Mouse (Mus musculus) neural tube, embryonic 12.5 days (tissue): ENCODE results near the gene Frat2. TPM values are rescaled to one million over a fixed set of nuclear protein-coding genes. Genes with fewer than 3 reads are reported as not detected.

Experiments used
- ATAC-seq: fragments of 200-750 bp; cut with Nextera tagmentation; 2 replicates; pipeline ENCODE4 v1.8.0; 2017; ENCODE audit warnings: low read depth, mild to moderate bottlenecking, moderate TSS enrichment, moderate library complexity; ENCODE audit not compliant: low FRiP score
- H3K27ac ChIP-seq: fragments of 300-500 bp; sonication (generic); 2 replicates; pipeline ENCODE4 v1.5.1; 2016
- H3K27me3 ChIP-seq: fragments of 300-500 bp; sonication (generic); replicated peaks from 2 replicates; pipeline ENCODE4 v1.6.1; 2016; ENCODE audit warnings: mild to moderate bottlenecking
- H3K36me3 ChIP-seq: fragments of 300-500 bp; sonication (generic); 2 replicates; pipeline ENCODE4 v1.6.1; 2016; ENCODE audit warnings: mild to moderate bottlenecking
- H3K4me1 ChIP-seq: fragments of 300-500 bp; sonication (generic); 2 replicates; pipeline ENCODE4 v1.6.1; 2016
- H3K4me2 ChIP-seq: fragments of 300-500 bp; sonication (generic); replicated peaks from 2 replicates; pipeline ENCODE4 v1.6.1; 2016; ENCODE audit warnings: mild to moderate bottlenecking
- H3K4me3 ChIP-seq: fragments of 300-500 bp; sonication (generic); 2 replicates; pipeline ENCODE4 v1.5.1; 2016
- H3K9ac ChIP-seq: fragments of 300-500 bp; sonication (generic); 2 replicates; pipeline ENCODE4 v1.6.1; 2016; ENCODE audit warnings: mild to moderate bottlenecking
- H3K9me3 ChIP-seq: fragments of 300-500 bp; sonication (generic); 2 replicates; pipeline ENCODE4 v1.6.1; 2016; ENCODE audit warnings: mild to moderate bottlenecking
- WGBS: fragments of 180-500 bp; shearing (Covaris S2); methylation state at CpG from one replicate; pipeline ENCODE4 v1.1.7; 2016; 5-methylcytosine and 5-hydroxymethylcytosine counted together
- polyA plus RNA-seq: library from polyadenylated mRNA; unstranded; fragments of >200 nt; fragmentation: Nextera tagmentation; extraction: Ambion mirVana; gene quantifications from 2 replicates; pipeline ENCODE4 v1.2.1, GENCODE M21; 2016

Gene Frat2
- polyA plus RNA-seq, 1 experiment from 2014 or later, result 19.7 TPM

DNA sequence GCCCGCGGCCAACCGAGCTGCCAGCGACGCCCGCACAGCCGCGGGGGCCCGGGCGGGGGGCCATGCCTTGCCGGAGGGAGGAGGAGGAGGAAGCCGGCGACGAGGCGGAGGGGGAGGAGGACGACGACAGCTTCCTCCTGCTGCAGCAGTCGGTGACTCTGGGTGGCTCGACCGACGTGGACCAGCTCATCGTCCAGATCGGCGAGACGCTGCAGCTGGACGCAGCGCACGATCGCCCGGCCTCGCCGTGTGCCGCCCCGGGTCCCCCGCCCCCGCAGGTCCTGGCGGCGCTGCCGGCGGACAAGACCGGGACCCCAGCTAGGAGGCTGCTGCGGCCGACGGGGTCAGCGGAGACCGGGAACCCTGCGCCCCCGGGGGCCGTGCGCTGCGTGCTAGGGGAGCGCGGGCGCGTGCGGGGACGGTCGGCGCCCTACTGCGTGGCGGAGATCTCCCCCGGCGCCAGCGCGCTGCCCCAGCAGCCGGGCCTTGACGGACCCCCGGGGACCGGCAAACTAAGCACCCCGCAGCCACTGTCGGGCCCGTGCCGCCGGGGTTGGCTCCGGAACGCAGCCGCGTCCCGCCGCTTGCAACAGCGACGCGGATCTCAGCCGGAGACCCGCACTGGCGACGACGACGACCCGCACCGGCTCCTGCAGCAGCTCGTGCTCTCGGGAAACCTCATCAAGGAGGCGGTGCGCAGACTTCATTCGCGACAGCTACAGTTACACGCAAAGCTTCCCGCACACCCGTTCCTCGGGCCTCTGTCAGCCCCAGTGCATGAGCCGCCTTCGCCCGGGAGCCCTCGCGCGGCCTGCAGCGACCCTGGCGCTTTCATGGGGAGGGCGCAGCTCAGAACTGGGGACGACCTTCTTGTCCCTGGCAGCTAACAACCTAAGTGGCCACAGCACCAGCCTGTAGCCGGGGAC lies 17.6 kb downstream of the Frat2 start:
- H3K4me2 ChIP-seq, result peak overlapping the region; percentile 97
- WGBS, result under 1% methylated on average over 104 of the region's 112 CpGs
- peaks cover 16% of the 10 kb centered on the region for H3K4me1 ChIP-seq
- H3K27ac ChIP-seq, result peak overlapping the region; percentile 81
- peaks cover 5% of the 10 kb centered on the region; the same call in 1 of the 2 replicates for H3K27me3 ChIP-seq
- H3K9me3 ChIP-seq, result no peaks in the 10 kb centered on the region
- peak overlapping the region; percentile 78 for H3K4me3 ChIP-seq
- peak; percentile 73 for ATAC-seq
- H3K36me3 ChIP-seq, result no peaks in the 10 kb centered on the region
- peak overlapping the region; percentile 90 for H3K9ac ChIP-seq

DNA sequence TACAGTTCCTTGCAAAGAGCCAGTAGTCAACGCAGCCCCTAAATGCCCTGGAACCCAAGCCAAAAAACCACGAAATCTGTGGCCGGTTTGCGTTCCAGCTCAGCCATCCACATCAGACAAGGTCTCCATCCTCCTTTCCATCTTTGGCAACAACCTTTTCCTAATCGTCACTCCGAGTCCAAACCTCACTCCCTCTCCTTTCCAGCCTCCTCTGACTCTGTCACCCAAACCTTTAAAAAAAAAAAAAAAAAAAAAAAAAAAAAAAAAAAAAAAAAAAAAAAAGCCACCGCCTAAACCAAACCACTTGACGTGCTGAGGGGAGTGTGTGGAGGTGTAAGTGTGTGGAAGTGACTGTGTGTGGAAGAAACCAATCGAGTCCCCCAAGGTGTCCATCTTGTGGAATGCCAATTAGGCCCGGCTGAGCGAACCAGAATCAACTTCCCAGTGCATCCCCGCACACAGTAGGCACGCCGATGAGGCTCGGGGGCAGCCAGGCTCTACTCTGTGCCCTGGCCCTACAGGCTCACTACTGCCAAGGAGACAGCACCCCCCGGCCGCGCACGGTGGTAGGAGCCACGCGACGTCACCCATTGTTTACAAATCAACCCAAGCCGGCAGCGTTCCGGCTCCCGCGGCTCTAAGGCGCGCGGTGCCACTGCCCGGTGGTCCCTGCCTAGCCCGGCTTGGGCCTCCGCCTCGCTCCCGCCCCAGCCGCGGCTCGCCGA lies 18.4 kb downstream of the Frat2 start, which contains the start of gene Frat1:
Gene Frat1 (plus strand): TSS at position 590 of the 725 bp plus-strand sequence.
- ATAC-seq, result peak; percentile 98
- H3K4me3 ChIP-seq, result peak within 1 kb of the TSS; percentile 78
- no peaks in the 10 kb centered on the region for H3K9me3 ChIP-seq
- peak within 1 kb of the TSS; percentile 97 for H3K4me2 ChIP-seq
- H3K27me3 ChIP-seq, result peaks cover 5% of the 10 kb centered on the region; the same call in 1 of the 2 replicates
- H3K36me3 ChIP-seq, result no peaks in the 10 kb centered on the region
- H3K9ac ChIP-seq, result peak within 1 kb of the TSS; percentile 90
- H3K4me1 ChIP-seq, result peaks cover 16% of the 10 kb centered on the region
- peak within 1 kb of the TSS; percentile 81 for H3K27ac ChIP-seq
- under 1% methylated on average over 39 of the region's 39 CpGs for WGBS

DNA sequence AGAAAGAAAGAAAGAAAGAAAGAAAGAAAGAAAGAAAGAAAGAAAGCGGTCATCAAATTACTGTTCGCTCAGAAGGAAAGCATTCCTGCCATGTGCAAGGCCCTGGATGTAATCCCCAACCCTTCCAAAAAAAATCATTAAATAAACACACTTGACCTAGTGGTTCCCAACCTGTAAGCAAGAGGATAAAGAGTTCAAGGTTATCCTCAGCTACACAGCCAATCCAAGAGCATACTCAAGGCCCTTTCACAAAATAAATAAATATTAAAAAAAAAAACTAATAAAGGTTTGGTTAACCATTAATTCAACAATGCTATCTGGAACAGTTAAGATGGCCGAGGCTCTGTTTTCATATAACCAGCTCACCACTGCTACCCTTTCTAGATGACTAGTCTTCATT lies 19.0 kb downstream of the Frat2 start:
- WGBS, result 66% methylated on average over 3 of the region's 3 CpGs
- Histone ChIP-seq H3K9ac (no peak overlapping the region), H3K36me3 (no peaks in the 10 kb centered on the region), H3K9me3 (no peaks in the 10 kb centered on the region), H3K27me3 (peaks cover 5% of the 10 kb centered on the region; the same call in 1 of the 2 replicates), H3K27ac (no peak overlapping the region), H3K4me2 (peak overlapping the region; percentile 97), H3K4me1 (peaks cover 16% of the 10 kb centered on the region), H3K4me3 (peak overlapping the region; percentile 78; the same call in 1 of the 2 replicates)
- no peak for ATAC-seq

DNA sequence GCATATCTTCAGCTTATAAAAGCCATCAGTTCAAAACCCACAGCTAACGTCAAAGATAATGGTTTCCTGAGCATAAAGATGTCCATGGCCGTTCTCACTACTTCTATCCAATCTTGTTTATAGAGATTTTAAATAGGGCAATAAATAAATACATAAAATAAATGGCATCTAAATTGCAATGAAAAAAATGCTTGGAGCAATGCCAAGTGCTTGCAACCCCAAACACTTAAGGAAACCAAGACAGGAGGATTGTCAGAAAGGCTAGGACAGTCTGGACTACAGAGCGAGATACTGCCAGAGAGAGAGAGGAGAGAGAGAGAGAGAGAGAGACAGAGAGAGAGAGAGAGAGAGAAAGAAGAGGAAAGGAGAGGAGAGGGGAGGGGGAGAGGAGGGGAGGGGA lies 21.4 kb downstream of the Frat2 start:
- no peaks in the 10 kb centered on the region for H3K36me3 ChIP-seq
- H3K9me3 ChIP-seq, result no peaks in the 10 kb centered on the region
- 71% methylated on average over 3 of the region's 3 CpGs for WGBS
- H3K9ac ChIP-seq, result no peak overlapping the region
- no peak overlapping the region for H3K4me2 ChIP-seq
- no peak for ATAC-seq
- H3K4me3 ChIP-seq, result no peak overlapping the region
- H3K4me1 ChIP-seq, result peaks cover 4% of the 10 kb centered on the region
- H3K27ac ChIP-seq, result no peak overlapping the region
- H3K27me3 ChIP-seq, result no peaks in the 10 kb centered on the region

DNA sequence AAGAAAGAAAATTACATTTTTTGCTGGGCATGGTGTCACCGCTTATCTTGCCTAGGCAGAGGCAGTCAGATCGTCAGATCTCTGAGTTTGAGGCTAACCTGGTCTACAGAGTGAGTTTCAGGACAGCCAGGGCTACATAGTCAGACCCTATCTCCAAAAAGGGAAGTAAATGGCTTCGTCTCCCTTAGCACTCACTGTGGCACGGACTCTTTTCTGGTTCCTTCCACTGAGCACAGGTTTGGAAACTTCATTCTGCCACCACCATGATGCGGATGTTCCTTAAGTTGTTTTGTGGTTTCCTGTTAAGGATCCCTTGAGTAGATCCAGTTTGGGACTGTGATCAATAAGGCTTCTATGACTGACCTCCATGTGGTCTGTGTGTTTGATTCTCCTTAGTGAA lies 23.0 kb downstream of the Frat2 start:
- Histone ChIP-seq H3K27me3 (no peaks in the 10 kb centered on the region), H3K9ac (no peak overlapping the region), H3K27ac (no peak overlapping the region), H3K4me3 (no peak overlapping the region), H3K4me2 (no peak overlapping the region), H3K9me3 (no peaks in the 10 kb centered on the region), H3K36me3 (no peaks in the 10 kb centered on the region), H3K4me1 (no peaks in the 10 kb centered on the region)
- 84% methylated on average over 5 of the region's 5 CpGs for WGBS
- no peak for ATAC-seq

DNA sequence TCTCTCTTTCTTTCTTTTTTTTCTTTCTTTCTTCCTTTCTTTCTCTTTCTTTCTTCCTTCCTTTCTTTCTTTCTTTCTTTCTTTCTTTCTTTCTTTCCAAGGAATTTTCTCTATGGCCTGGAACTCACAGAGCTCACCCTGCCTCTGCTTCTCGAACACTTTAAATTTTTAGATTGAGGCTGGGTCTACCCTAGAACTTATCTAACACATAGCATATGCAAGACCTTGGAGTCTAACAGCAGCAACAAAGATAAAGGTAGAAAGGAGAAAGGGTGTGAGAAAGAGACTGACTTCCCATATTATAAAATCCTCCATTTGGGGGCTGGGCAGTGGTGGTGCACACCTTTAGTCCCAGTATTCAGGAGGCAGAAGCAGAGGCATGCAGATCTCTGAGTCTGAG lies 25.3 kb downstream of the Frat2 start:
- Histone ChIP-seq H3K4me2 (no peak overlapping the region), H3K36me3 (no peaks in the 10 kb centered on the region), H3K9ac (no peak overlapping the region), H3K4me3 (no peak overlapping the region), H3K4me1 (no peaks in the 10 kb centered on the region), H3K27ac (no peak overlapping the region), H3K27me3 (no peaks in the 10 kb centered on the region), H3K9me3 (no peaks in the 10 kb centered on the region)
- ATAC-seq, result no peak
- 86% methylated on average over 1 of the region's 1 CpGs for WGBS

DNA sequence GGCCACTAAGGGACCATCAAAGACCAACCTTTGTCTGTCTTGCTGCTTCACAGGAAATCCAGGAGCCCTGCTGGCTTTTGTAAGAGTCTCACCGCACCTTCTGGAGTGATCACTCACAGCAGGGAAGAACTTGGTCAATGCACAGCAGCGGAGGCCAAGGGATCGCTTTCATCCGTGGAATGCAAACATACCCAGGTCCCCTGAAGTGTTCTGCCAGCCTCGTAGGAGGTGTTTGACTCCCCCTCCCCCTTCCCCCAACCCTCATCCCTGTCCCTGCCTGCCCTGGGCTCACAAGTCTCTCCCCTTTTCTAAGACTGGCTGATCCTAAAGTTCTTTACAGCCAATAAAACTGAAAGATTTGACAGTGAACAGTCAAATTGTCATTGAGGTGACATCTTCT lies 26.5 kb downstream of the Frat2 start:
- Histone ChIP-seq H3K4me2 (no peak overlapping the region), H3K9ac (no peak overlapping the region), H3K4me1 (no peaks in the 10 kb centered on the region), H3K4me3 (no peak overlapping the region), H3K27ac (no peak overlapping the region), H3K36me3 (no peaks in the 10 kb centered on the region), H3K27me3 (no peaks in the 10 kb centered on the region), H3K9me3 (no peaks in the 10 kb centered on the region)
- no peak for ATAC-seq
- WGBS, result 5% methylated on average over 5 of the region's 5 CpGs

DNA sequence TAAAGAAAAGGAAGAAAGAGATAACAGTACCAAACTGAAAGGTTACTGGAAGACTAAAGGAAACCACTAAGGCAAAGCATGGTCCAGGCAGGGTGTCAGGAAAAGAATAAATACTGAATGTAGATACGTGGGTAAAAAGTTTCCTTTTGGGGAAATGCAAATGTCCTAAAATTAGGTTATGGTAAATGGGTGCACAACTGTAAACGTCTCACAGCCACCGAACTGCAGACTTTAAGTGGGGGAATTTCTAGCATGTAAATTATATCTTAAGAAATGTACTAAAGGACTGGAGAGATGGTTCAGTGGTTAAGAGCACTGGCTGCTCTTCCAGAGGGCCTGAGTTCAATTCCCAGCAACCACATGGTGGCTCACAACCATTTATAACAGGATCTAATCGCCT lies 29.2 kb downstream of the Frat2 start:
- H3K4me3 ChIP-seq, result no peak overlapping the region
- ATAC-seq, result no peak
- WGBS, result 83% methylated on average over 4 of the region's 4 CpGs

DNA sequence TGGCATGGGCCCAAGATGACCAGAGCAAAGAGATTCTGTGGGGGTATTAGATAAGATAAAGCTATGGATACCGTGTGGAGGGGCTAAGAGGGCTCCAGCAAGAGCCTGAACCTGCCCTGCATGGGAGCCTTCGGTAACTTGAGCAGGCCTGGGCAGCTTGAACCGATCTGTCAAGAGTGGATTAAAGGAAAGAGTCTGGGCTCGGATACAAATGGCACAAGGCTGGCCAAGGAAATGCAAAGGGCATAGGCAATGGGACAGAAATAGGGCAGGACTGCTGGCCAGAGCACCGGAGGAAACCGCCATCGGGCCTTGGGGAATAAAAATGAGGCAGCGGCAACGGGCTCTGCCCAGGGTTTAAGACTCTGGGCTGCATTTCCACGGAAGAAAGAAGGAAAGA lies 30.6 kb downstream of the Frat2 start:
- no peaks in the 10 kb centered on the region for H3K9me3 ChIP-seq
- 68% methylated on average over 10 of the region's 10 CpGs for WGBS
- H3K4me1 ChIP-seq, result no peaks in the 10 kb centered on the region
- no peak overlapping the region for H3K4me2 ChIP-seq
- no peak overlapping the region for H3K27ac ChIP-seq
- ATAC-seq, result no peak
- H3K9ac ChIP-seq, result no peak overlapping the region
- no peak overlapping the region for H3K4me3 ChIP-seq
- no peaks in the 10 kb centered on the region for H3K36me3 ChIP-seq
- H3K27me3 ChIP-seq, result no peaks in the 10 kb centered on the region

More for the DNA sequence above, 29.2 kb downstream of the Frat2 start:
- Histone ChIP-seq H3K27me3 (no peaks in the 10 kb centered on the region), H3K27ac (no peak overlapping the region), H3K9me3 (no peaks in the 10 kb centered on the region), H3K4me1 (no peaks in the 10 kb centered on the region), H3K9ac (no peak overlapping the region), H3K36me3 (no peaks in the 10 kb centered on the region), H3K4me2 (no peak overlapping the region)

DNA sequence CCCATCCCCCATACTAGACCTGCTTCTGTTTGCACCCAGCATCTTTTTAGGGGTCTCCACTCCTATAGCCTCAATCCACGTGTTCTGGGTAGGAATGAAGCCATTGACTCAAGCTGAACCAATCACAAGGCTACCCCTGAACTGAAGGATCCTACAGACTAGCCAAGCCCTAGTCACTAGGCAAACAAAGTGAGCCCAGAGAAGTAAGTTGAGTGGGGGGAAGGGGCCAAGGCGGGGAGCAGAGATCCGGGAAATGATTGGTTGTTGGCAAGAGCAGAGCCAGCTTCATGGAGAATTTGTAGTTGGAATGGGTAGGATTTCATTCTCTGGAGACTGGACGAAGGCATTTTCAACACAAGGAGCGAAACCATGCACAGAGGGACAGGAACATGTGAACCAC lies 31.0 kb downstream of the Frat2 start:
- no peaks in the 10 kb centered on the region for H3K4me1 ChIP-seq
- H3K4me3 ChIP-seq, result no peak overlapping the region
- H3K9ac ChIP-seq, result no peak overlapping the region
- no peaks in the 10 kb centered on the region for H3K27me3 ChIP-seq
- no peaks in the 10 kb centered on the region for H3K9me3 ChIP-seq
- H3K36me3 ChIP-seq, result no peaks in the 10 kb centered on the region
- no peak overlapping the region for H3K4me2 ChIP-seq
- no peak overlapping the region for H3K27ac ChIP-seq
- WGBS, result 58% methylated on average over 5 of the region's 5 CpGs
- ATAC-seq, result no peak

DNA sequence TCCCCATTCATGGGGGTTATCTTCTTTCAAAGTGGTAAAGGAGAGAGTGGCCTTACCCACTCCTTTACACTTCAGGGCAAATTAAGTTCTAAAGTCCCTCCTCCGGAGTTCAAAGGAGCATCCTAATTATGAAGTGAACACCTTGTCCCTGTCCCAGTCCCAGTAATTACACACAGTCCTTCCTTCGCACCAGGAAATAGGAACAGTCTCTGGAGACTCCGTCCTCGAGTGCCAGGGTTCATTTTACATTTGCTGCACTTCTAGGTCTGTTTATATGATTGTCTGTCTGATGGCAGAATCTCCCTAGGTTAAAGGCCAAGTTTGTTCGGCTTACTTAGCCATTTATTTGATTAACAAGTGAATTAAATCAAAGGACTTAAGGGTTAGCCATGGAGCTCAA lies 31.5 kb downstream of the Frat2 start:
- H3K27me3 ChIP-seq, result no peaks in the 10 kb centered on the region
- H3K4me3 ChIP-seq, result no peak overlapping the region
- H3K4me2 ChIP-seq, result no peak overlapping the region
- no peaks in the 10 kb centered on the region for H3K9me3 ChIP-seq
- WGBS, result 72% methylated on average over 5 of the region's 5 CpGs
- ATAC-seq, result no peak
- H3K36me3 ChIP-seq, result no peaks in the 10 kb centered on the region
- H3K9ac ChIP-seq, result no peak overlapping the region
- H3K4me1 ChIP-seq, result no peaks in the 10 kb centered on the region
- H3K27ac ChIP-seq, result no peak overlapping the region

DNA sequence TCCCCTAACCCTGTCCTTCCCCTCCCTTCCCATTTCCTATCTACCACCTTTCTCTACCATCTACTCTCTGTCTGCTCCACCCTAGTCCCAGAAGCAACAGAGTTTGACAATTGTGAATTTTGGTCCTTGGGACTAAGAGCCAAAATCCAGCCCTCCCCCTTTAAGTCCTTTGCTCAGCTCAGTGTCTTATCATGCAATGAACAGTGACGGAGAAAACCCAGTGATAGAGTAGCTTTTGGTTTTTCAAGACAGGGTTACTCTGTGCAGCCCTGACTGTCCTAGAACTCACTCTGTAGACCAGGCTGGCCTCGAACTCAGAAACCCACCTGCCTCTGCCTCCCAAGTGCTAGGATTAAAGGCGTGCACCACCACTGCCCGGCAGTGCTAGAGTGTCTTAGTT lies 34.6 kb downstream of the Frat2 start:
- Histone ChIP-seq H3K4me3 (no peak overlapping the region), H3K4me2 (no peak overlapping the region), H3K36me3 (no peaks in the 10 kb centered on the region), H3K9ac (no peak overlapping the region), H3K4me1 (no peaks in the 10 kb centered on the region), H3K27me3 (no peaks in the 10 kb centered on the region), H3K9me3 (no peaks in the 10 kb centered on the region), H3K27ac (no peak overlapping the region)
- ATAC-seq, result no peak
- WGBS, result 92% methylated on average over 4 of the region's 4 CpGs
